Mouse (Mus musculus) lung, embryonic 15.5 days (tissue): ENCODE data around the gene Cebpa. TPM values are rescaled to one million over a fixed set of nuclear protein-coding genes. Genes with fewer than 3 reads are reported as not detected.

Source experiments
- ATAC-seq: fragments of 200-750 bp; cut with Nextera tagmentation; 2 replicates; pipeline ENCODE4 v1.8.0; 2017; ENCODE audit warnings: moderate number of reproducible peaks, borderline replicate concordance; ENCODE audit not compliant: low FRiP score, low TSS enrichment; ENCODE audit errors: extremely low read depth
- H3K27ac ChIP-seq: fragments of 300-500 bp; sonication (generic); 2 replicates; pipeline ENCODE4 v1.5.1; 2015; ENCODE audit warnings: moderate library complexity, mild to moderate bottlenecking, inconsistent platforms
- H3K27me3 ChIP-seq: fragments of 300-500 bp; sonication (generic); 2 replicates; pipeline ENCODE4 v1.6.1; 2015; ENCODE audit warnings: inconsistent platforms
- H3K36me3 ChIP-seq: fragments of 300-500 bp; sonication (generic); 2 replicates; pipeline ENCODE4 v1.6.1; 2015; ENCODE audit warnings: inconsistent platforms
- H3K4me1 ChIP-seq: fragments of 300-500 bp; sonication (generic); 2 replicates; pipeline ENCODE4 v1.6.1; 2015; ENCODE audit warnings: inconsistent platforms
- H3K4me2 ChIP-seq: fragments of 300-500 bp; sonication (generic); 2 replicates; pipeline ENCODE4 v1.6.1; 2015; ENCODE audit warnings: inconsistent platforms, mild to moderate bottlenecking, moderate library complexity
- H3K4me3 ChIP-seq: fragments of 300-500 bp; sonication (generic); 2 replicates; pipeline ENCODE4 v1.5.1; 2015; ENCODE audit warnings: mild to moderate bottlenecking, inconsistent platforms
- H3K9ac ChIP-seq: fragments of 300-500 bp; sonication (generic); 2 replicates; pipeline ENCODE4 v1.6.1; 2015; ENCODE audit warnings: inconsistent platforms
- H3K9me3 ChIP-seq: fragments of 300-500 bp; sonication (generic); 2 replicates; pipeline ENCODE4 v1.6.1; 2016; ENCODE audit warnings: inconsistent platforms
- WGBS: fragments of 180-500 bp; shearing (Covaris S2); methylation state at CpG from one replicate; pipeline ENCODE4 v1.1.7; 2015; 5-methylcytosine and 5-hydroxymethylcytosine counted together
- polyA plus RNA-seq: library from polyadenylated mRNA; unstranded; fragments of >200 nt; fragmentation: Nextera tagmentation; extraction: Ambion mirVana; gene quantifications from 2 replicates; pipeline ENCODE4 v1.2.1, GENCODE M21; 2015

Gene Cebpa
- polyA plus RNA-seq, 1 experiment from 2014 or later = 7.3 TPM

GRCm38 (mm10) chr7:35122401-35123320 is 3.6 kb downstream of the Cebpa start:
- Histone ChIP-seq H3K27ac (no peak overlapping the region), H3K4me3 (0 out of 2 replicates have a peak overlapping the region, but pooled peaks have one; percentile 3), H3K36me3 (no peaks in the 10 kb centered on the region), H3K9me3 (no peaks in the 10 kb centered on the region), H3K9ac (no peak overlapping the region), H3K4me2 (peak overlapping the region; percentile 98), H3K27me3 (peaks cover 31% of the 10 kb centered on the region), H3K4me1 (peaks cover 44% of the 10 kb centered on the region)
- ATAC-seq = no peak
- 72% methylated on average over 10 of the region's 10 CpGs for WGBS

GRCm38 (mm10) chr7:35123431-35123953 is 4.4 kb downstream of the Cebpa start:
- H3K27me3 ChIP-seq = peaks cover 36% of the 10 kb centered on the region
- no peak overlapping the region for H3K9ac ChIP-seq
- no peaks in the 10 kb centered on the region for H3K36me3 ChIP-seq
- no peak overlapping the region for H3K4me3 ChIP-seq
- 38% methylated on average over 10 of the region's 10 CpGs for WGBS
- H3K27ac ChIP-seq = no peak overlapping the region
- peaks cover 49% of the 10 kb centered on the region for H3K4me1 ChIP-seq
- ATAC-seq = no peak
- no peaks in the 10 kb centered on the region for H3K9me3 ChIP-seq
- no peak overlapping the region for H3K4me2 ChIP-seq

GRCm38 (mm10) chr7:35124216-35124615 is 5.1 kb downstream of the Cebpa start:
- H3K9ac ChIP-seq = no peak overlapping the region
- H3K36me3 ChIP-seq = no peaks in the 10 kb centered on the region
- H3K4me1 ChIP-seq = peaks cover 56% of the 10 kb centered on the region
- 74% methylated on average over 5 of the region's 5 CpGs for whole genome bisulfite sequencing
- ATAC-seq = no peak
- no peak overlapping the region for H3K27ac ChIP-seq
- H3K4me3 ChIP-seq = no peak overlapping the region
- no peak overlapping the region for H3K4me2 ChIP-seq
- H3K9me3 ChIP-seq = no peaks in the 10 kb centered on the region
- H3K27me3 ChIP-seq = peaks cover 36% of the 10 kb centered on the region

DNA sequence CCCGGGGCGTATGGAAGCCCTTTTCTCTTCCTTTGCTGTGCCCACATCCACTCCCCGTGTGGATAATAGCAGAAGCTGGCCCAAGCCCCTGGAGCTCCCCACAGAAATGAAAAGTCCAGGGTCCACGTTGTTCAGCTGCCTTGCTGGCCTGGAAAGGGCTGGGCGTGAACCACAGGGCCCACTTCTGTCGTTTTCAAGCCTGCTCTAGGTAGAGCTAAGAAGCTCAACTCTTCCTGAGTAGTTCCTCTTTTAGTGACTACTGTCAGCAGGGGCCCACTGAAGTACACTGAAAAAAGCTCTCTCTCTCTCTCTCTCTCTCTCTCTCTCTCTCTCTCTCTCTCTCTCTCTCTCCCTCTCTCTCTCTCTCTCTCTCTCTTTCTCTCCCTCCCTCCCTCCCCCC is 5.7 kb downstream of the Cebpa start:
- Histone ChIP-seq H3K27ac (no peak overlapping the region), H3K9me3 (no peaks in the 10 kb centered on the region), H3K4me3 (no peak overlapping the region), H3K4me2 (no peak overlapping the region), H3K9ac (no peak overlapping the region), H3K27me3 (peaks cover 33% of the 10 kb centered on the region), H3K36me3 (no peaks in the 10 kb centered on the region), H3K4me1 (peaks cover 59% of the 10 kb centered on the region)
- 60% methylated on average over 6 of the region's 6 CpGs for WGBS
- ATAC-seq = no peak

DNA sequence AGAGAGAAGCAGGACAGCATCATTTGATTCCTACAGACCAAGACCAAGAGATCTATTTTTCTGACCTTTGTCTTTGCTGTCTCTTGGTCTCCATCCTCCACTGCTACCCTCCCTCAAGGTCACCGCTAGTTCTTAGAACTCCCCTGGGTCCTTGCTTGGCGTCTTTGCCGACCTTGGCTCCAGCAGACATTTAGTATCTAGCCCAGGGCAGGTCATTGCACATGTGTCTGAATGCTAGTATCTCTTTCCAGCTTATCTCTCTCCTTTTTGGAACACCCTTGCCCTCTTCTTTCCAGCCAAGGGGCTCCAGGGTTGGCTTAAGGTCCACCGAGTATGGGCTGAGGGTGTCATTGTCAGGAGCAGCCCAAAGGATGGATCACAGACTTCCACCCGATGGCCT is 6.9 kb downstream of the Cebpa start:
- ATAC-seq = no peak
- Histone ChIP-seq H3K27me3 (peaks cover 21% of the 10 kb centered on the region), H3K36me3 (no peaks in the 10 kb centered on the region), H3K9me3 (no peaks in the 10 kb centered on the region), H3K4me1 (peaks cover 56% of the 10 kb centered on the region), H3K4me2 (no peak overlapping the region), H3K27ac (no peak overlapping the region), H3K9ac (no peak overlapping the region), H3K4me3 (no peak overlapping the region)
- WGBS = 75% methylated on average over 5 of the region's 5 CpGs

- Histone ChIP-seq H3K4me2 (no peak overlapping the region), H3K27me3 (peaks cover 17% of the 10 kb centered on the region), H3K9me3 (no peaks in the 10 kb centered on the region), H3K9ac (no peak overlapping the region), H3K4me3 (no peak overlapping the region), H3K27ac (no peak overlapping the region), H3K36me3 (no peaks in the 10 kb centered on the region), H3K4me1 (peaks cover 47% of the 10 kb centered on the region)
- 45% methylated on average over 10 of the region's 10 CpGs for WGBS
- no peak for ATAC-seq
Observed at GRCm38 (mm10) chr7:35127001-35127400, 7.9 kb downstream of the Cebpa start.

GRCm38 (mm10) chr7:35127721-35128120 is 8.6 kb downstream of the Cebpa start:
- 33% methylated on average over 6 of the region's 6 CpGs for WGBS
- H3K9ac ChIP-seq = no peak overlapping the region
- H3K4me1 ChIP-seq = peaks cover 40% of the 10 kb centered on the region
- H3K36me3 ChIP-seq = no peaks in the 10 kb centered on the region
- H3K27me3 ChIP-seq = peaks cover 17% of the 10 kb centered on the region
- no peak overlapping the region for H3K4me3 ChIP-seq
- ATAC-seq = no peak
- no peak overlapping the region for H3K4me2 ChIP-seq
- H3K9me3 ChIP-seq = no peaks in the 10 kb centered on the region
- H3K27ac ChIP-seq = no peak overlapping the region

DNA sequence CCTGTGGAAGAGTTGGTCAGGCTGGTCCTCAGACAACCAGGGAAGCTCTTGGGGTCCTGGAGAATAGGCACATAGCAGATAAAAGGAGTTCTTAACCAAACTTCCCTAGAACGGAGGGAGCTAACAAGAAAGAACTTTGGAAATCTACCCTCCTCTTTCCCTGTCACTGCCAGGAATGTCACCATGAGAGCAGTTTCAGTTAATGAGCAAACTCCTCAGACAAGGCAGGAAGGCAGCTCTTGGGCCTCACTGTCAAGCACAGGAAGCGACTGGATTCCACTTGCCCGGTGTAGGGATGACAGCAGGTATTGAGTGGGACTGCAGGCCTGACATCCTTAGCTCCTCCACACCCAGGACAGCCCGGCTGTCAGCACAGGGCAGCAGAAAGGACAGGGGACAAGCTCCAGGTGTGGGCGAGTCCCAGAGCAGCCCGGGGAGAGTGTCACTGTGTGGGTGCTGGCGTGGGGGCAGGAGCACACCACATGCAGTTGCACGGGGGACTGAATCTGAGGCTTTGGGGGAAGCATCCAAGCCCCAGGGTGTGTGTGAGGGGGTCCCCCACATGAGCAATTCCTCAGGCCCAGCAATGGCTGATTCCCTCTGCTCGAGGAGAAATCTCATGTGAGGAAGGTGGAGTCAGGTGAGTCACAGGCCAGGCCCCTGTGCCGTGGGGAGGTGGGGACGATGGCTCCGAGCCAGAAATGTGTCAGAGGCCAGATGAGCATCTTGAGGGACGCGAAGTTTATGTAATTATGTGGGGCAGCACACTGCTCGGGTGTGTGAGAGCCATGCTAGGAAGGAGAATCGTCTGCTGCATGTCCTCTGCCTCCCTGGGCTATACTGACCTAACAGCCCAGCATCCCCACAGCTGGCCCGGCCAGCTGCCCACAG is 9.8 kb downstream of the Cebpa start:
- peak; percentile 20; the same call in 1 of the 2 replicates for ATAC-seq
- Histone ChIP-seq H3K36me3 (no peaks in the 10 kb centered on the region), H3K9ac (no peak overlapping the region), H3K4me1 (peaks cover 39% of the 10 kb centered on the region), H3K4me2 (no peak overlapping the region), H3K27me3 (peaks cover 12% of the 10 kb centered on the region), H3K9me3 (no peaks in the 10 kb centered on the region), H3K27ac (peak overlapping the region; percentile 22; the same call in 1 of the 2 replicates), H3K4me3 (no peak overlapping the region)
- 30% methylated on average over 17 of the region's 17 CpGs for WGBS

DNA sequence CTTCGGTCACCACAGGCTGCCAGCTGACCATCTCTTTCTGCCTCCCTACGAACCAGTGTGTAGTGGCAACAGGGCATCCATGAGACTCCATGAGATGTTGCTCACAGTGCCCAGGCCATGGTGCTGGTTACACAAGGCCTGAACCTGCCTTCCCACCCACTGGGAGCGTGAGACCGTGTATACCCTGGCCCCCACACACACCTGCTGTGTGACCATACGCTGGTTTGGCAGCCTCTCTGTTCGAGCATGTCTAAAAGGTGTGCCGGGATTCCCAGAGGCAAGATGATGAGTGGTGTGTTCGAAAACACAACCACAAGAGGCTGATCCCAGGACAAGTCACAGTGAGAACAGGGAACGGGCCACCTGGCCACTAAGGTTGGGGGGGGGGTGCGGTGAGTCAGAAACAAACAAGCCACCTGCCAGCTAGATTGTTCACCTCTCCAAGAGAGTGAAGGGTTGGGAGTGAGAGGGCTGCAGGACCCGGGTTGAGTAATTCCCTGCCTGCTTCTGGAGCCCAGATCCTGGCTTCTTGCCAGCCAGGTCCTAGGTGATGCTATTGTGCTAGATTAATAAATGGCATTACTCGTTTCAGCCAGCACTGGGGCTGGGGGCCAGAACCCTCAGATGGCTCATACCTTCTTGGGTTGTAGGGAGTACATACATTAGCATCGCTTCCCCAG is 11.1 kb downstream of the Cebpa start:
- peaks cover 52% of the 10 kb centered on the region for H3K4me1 ChIP-seq
- H3K27ac ChIP-seq = no peak overlapping the region
- no peaks in the 10 kb centered on the region for H3K36me3 ChIP-seq
- H3K9me3 ChIP-seq = no peaks in the 10 kb centered on the region
- WGBS = 72% methylated on average over 13 of the region's 13 CpGs
- H3K9ac ChIP-seq = no peak overlapping the region
- ATAC-seq = 0 out of 2 replicates have a peak, but pooled peaks have one; percentile 23
- no peak overlapping the region for H3K4me2 ChIP-seq
- H3K27me3 ChIP-seq = peaks cover 6% of the 10 kb centered on the region
- H3K4me3 ChIP-seq = no peak overlapping the region

DNA sequence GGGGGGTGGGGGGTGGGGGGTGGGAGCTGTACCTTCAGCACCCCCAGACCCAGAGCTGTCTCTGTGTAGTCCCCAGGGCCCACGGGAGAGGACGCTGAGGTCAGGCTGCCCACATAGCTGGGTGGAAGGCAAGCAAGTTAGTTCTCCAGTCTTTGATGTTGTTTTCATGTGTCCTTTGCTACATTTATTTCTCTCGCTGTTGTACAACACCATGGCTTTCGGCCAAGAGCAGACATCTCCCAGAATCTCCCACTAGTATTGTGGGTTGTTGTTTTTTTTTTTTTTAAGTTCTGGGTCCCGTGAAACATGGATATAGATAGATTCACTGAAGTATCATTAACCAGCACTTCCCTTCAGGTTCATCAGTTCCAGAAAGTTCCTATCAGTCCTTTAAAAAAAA is 11.8 kb downstream of the Cebpa start:
- H3K4me3 ChIP-seq = no peak overlapping the region
- no peak overlapping the region for H3K4me2 ChIP-seq
- H3K4me1 ChIP-seq = peaks cover 54% of the 10 kb centered on the region
- H3K9me3 ChIP-seq = no peaks in the 10 kb centered on the region
- peaks cover 6% of the 10 kb centered on the region for H3K27me3 ChIP-seq
- no peak overlapping the region for H3K27ac ChIP-seq
- 45% methylated on average over 5 of the region's 5 CpGs for WGBS
- no peak overlapping the region for H3K9ac ChIP-seq
- no peaks in the 10 kb centered on the region for H3K36me3 ChIP-seq
- no peak for ATAC-seq

- no peak overlapping the region for H3K9ac ChIP-seq
- peaks cover 6% of the 10 kb centered on the region for H3K27me3 ChIP-seq
- 91% methylated on average over 9 of the region's 9 CpGs for WGBS
- H3K4me1 ChIP-seq = peaks cover 54% of the 10 kb centered on the region
- H3K4me2 ChIP-seq = no peak overlapping the region
- no peaks in the 10 kb centered on the region for H3K36me3 ChIP-seq
- H3K27ac ChIP-seq = no peak overlapping the region
- ATAC-seq = no peak
- H3K9me3 ChIP-seq = no peaks in the 10 kb centered on the region
- no peak overlapping the region for H3K4me3 ChIP-seq
Observed at GRCm38 (mm10) chr7:35131601-35132000, 12.5 kb downstream of the Cebpa start.
